Mouse (Mus musculus) MEL (cell line): ENCODE measurements at regions not wholly inside any gene's neighbourhood (a gene's known extent, or its start where the extent isn't known, plus 50 kb on each side); places are given as distances from the start of the nearest gene placed in this dataset.

Source experiments
- DNase-seq: peaks from one replicate; pipeline ENCODE4 v3.0.0; 2011; ENCODE audit warnings: low read depth, low spot score
- H3K27ac ChIP-seq: 2 replicates; pipeline ENCODE4 v1.5.1; 2012; ENCODE audit warnings: low read depth, mild to moderate bottlenecking, control low read depth, low read length, moderate library complexity; ENCODE audit not compliant: control insufficient read depth
- H3K27me3 ChIP-seq, 2 experiments: fragments of 150-350 bp in 1 of 2; sonication (generic) in 1 of 2; 2 replicates each; pipeline ENCODE4 v1.6.1; 2012; ENCODE audit warnings: low read length in 2 of 2, mild to moderate bottlenecking in 2 of 2, improper control_type of control experiment in 1 of 2, moderate library complexity in 1 of 2; ENCODE audit not compliant: insufficient read depth in 2 of 2, control insufficient read depth in 1 of 2
- H3K36me3 ChIP-seq, 2 experiments: 2 replicates each; pipeline ENCODE4 v1.6.1; 2012 to 2014; ENCODE audit warnings: low read length in 2 of 2, improper control_type of control experiment in 1 of 2, inconsistent platforms in 1 of 2, mild to moderate bottlenecking in 1 of 2; ENCODE audit not compliant: insufficient read depth in 2 of 2, control insufficient read depth in 1 of 2
- H3K4me1 ChIP-seq, 2 experiments: fragments of 150-350 bp in 1 of 2; sonication (generic) in 1 of 2; 2 replicates each; pipeline ENCODE4 v1.6.1; 2012; ENCODE audit warnings: low read length in 2 of 2, improper control_type of control experiment in 1 of 2, mild to moderate bottlenecking in 1 of 2; ENCODE audit not compliant: insufficient read depth in 2 of 2, control insufficient read depth in 1 of 2
- H3K4me3 ChIP-seq, 2 experiments: fragments of 150-350 bp in 1 of 2; sonication (generic) in 1 of 2; 2 replicates each; pipeline ENCODE4 v1.5.1; 2012; ENCODE audit warnings: low read depth in 2 of 2, low read length in 2 of 2, mild to moderate bottlenecking in 2 of 2, moderate library complexity in 2 of 2, control low read depth in 1 of 2, improper control_type of control experiment in 1 of 2; ENCODE audit not compliant: control insufficient read depth in 1 of 2, insufficient read depth in 1 of 2
- H3K79me2 ChIP-seq: 2 replicates; pipeline ENCODE4 v1.6.1; 2012; ENCODE audit warnings: mild to moderate bottlenecking, low read length, moderate library complexity; ENCODE audit not compliant: control insufficient read depth, poor library complexity, insufficient read depth
- H3K9ac ChIP-seq: 2 replicates; pipeline ENCODE4 v1.6.1; 2012; ENCODE audit warnings: low read depth, mild to moderate bottlenecking, control low read depth, low read length, moderate library complexity; ENCODE audit not compliant: control insufficient read depth, poor library complexity, severe bottlenecking
- H3K9me3 ChIP-seq: fragments of 150-350 bp; sonication (generic); replicated peaks from 2 replicates; pipeline ENCODE4 v1.6.1; 2012; ENCODE audit warnings: mild to moderate bottlenecking, low read length, improper control_type of control experiment, moderate library complexity; ENCODE audit not compliant: insufficient read depth
- CHD1 ChIP-seq: IDR thresholded peaks from 2 replicates; pipeline ENCODE4 v1.6.1; 2012; ENCODE audit warnings: low read depth, mild to moderate bottlenecking, inconsistent platforms, low read length, improper control_type of control experiment
- EP300 ChIP-seq, 2 experiments: IDR thresholded peaks; 2 replicates each; pipeline ENCODE4 v1.6.1; 2011; ENCODE audit warnings: improper control_type of control experiment in 2 of 2, low read length in 2 of 2, low read depth in 1 of 2, mild to moderate bottlenecking in 1 of 2
- GABPA ChIP-seq: IDR thresholded peaks from 2 replicates; pipeline ENCODE4 v1.6.1; 2012; ENCODE audit warnings: low read depth, mild to moderate bottlenecking, inconsistent platforms, low read length, improper control_type of control experiment, moderate library complexity
- GATA1 ChIP-seq: IDR thresholded peaks from 2 replicates; pipeline ENCODE4 v1.6.1; 2011; ENCODE audit warnings: low read depth, low read length, improper control_type of control experiment
- MAX ChIP-seq: IDR thresholded peaks from 2 replicates; pipeline ENCODE4 v1.6.1; 2011; ENCODE audit warnings: low read length, improper control_type of control experiment
- MAZ ChIP-seq: IDR thresholded peaks from 2 replicates; pipeline ENCODE4 v1.6.1; 2012; ENCODE audit warnings: low read depth, mild to moderate bottlenecking, inconsistent platforms, low read length, improper control_type of control experiment
- MXI1 ChIP-seq: IDR thresholded peaks from 2 replicates; pipeline ENCODE4 v1.6.1; 2011; ENCODE audit warnings: mild to moderate bottlenecking, low read depth, low read length, improper control_type of control experiment
- MYB ChIP-seq: IDR thresholded peaks from 2 replicates; pipeline ENCODE4 v1.6.1; 2011; ENCODE audit warnings: mild to moderate bottlenecking, low read depth, low read length, improper control_type of control experiment
- NELFE ChIP-seq: IDR thresholded peaks from 2 replicates; pipeline ENCODE4 v1.6.1; 2011; ENCODE audit warnings: low read depth, low read length, improper control_type of control experiment
- NRF1 ChIP-seq: IDR thresholded peaks from 2 replicates; pipeline ENCODE4 v1.6.1; 2014; ENCODE audit warnings: low read depth, mild to moderate bottlenecking, inconsistent platforms, low read length, improper control_type of control experiment, moderate library complexity; ENCODE audit not compliant: poor library complexity, insufficient read depth, severe bottlenecking
- POLR2AphosphoS5 ChIP-seq: IDR thresholded peaks from 2 replicates; pipeline ENCODE4 v1.6.1; 2012; ENCODE audit warnings: low read depth, borderline replicate concordance, mild to moderate bottlenecking, inconsistent platforms, low read length, moderate library complexity, mixed read lengths
- RAD21 ChIP-seq: IDR thresholded peaks from 2 replicates; pipeline ENCODE4 v1.6.1; 2011; ENCODE audit warnings: mild to moderate bottlenecking, low read depth, low read length, improper control_type of control experiment
- SIN3A ChIP-seq: IDR thresholded peaks from 2 replicates; pipeline ENCODE4 v1.6.1; 2012; ENCODE audit warnings: low read length, improper control_type of control experiment, inconsistent platforms
- SMC3 ChIP-seq: IDR thresholded peaks from 2 replicates; pipeline ENCODE4 v1.6.1; 2011; ENCODE audit warnings: low read depth, low read length, improper control_type of control experiment
- TCF12 ChIP-seq: IDR thresholded peaks from 2 replicates; pipeline ENCODE4 v1.6.1; 2014; ENCODE audit warnings: low read depth, mild to moderate bottlenecking, inconsistent platforms, low read length, improper control_type of control experiment, moderate library complexity

GRCm38 (mm10) chr14:71030164-71030880, 430.7 kb upstream of the Fam160b2 start:
- Histone ChIP-seq H3K79me2 (no peaks in the 10 kb centered on the region), H3K9me3 (no peaks in the 10 kb centered on the region), H3K9ac (no peak overlapping the region), H3K4me1 (no peaks in the 10 kb centered on the region), H3K27ac (no peak overlapping the region), H3K4me3 (no peak overlapping the region), H3K27me3 (no peaks in the 10 kb centered on the region), H3K36me3 (no peaks in the 10 kb centered on the region)
- no peak for DNase-seq
- TF ChIP-seq GABPA (no peak), SIN3A (no peak), EP300 (IDR thresholded peaks at IDR 0.05; ENCODE audit: low read depth in 1 of 2, low read length in 2 of 2) (no peak), POLR2AphosphoS5 (no peak), RAD21 (no peak), CHD1 (no peak), NRF1 (no peak), MYB (no peak), NELFE (no peak), GATA1 (no peak), SMC3 (no peak), TCF12 (no peak), MAZ (no peak), MAX (no peak), MXI1 (no peak)
